Mouse (Mus musculus): Measurements from ENCODE around the gene Sema3a. TPM values are rescaled to one million over a fixed set of nuclear protein-coding genes. Genes with fewer than 3 reads are reported as not detected.

Gene Sema3a
- polyA plus RNA-seq, 1 experiment from 2014 or later, result 19.1 TPM

DNA sequence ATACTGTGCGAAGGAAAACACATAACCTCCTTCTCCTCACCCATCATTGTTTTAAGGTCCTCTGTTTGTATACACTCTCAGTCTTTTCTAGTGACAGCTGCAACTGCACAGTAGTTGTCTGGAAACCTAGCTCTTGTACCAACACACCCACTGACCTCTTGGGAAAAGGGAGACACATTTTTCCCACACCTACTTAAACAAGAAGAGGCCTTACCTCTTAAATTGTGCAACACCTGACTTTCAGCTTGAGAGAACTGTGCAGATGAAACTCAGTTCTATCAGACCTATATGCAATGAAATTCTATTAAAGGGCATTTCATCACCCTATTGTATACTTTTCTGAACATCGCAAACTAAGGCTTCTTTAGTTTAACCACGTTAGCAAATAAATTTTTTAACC lies 262.5 kb downstream of the Sema3a start:
- H3K4me1 ChIP-seq, result no peaks in the 10 kb centered on the region
- ATAC-seq (replicated peaks), result no peak
- no peak overlapping the region for H3K27ac ChIP-seq (replicated peaks)
- no peaks in the 10 kb centered on the region for H3K9me3 ChIP-seq
- no peaks in the 10 kb centered on the region for H3K27me3 ChIP-seq
- H3K4me3 ChIP-seq, result no peak overlapping the region
- no peaks in the 10 kb centered on the region for H3K36me3 ChIP-seq
- no peak overlapping the region for H3K4me2 ChIP-seq (replicated peaks)
- no peak overlapping the region for H3K9ac ChIP-seq (replicated peaks)
- 90% methylated on average over 3 of the region's 3 CpGs for WGBS

DNA sequence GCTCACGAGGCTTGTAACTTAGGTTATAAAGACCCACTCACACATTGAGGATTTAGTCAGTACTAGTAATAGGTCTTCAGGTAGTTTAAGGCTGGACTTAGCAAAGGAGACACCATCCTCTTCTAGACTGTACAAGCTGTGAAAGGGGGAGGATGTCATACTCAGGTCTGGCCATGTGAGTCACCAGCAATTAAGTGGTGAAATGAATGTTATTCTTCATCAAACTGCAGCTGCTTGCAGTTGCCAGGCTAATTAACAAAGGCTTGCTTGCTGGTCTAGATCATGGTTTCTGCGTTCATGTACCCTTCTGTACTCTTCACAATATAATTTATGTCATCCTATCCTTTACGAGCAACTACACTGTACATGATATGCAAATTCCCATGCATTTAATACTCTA lies 264.8 kb downstream of the Sema3a start:
- Histone ChIP-seq H3K27me3 (no peaks in the 10 kb centered on the region), H3K9ac (replicated peaks) (no peak overlapping the region), H3K27ac (replicated peaks) (no peak overlapping the region), H3K4me1 (peaks cover 11% of the 10 kb centered on the region; the same call in 1 of the 2 replicates), H3K4me2 (replicated peaks) (no peak overlapping the region), H3K9me3 (no peaks in the 10 kb centered on the region), H3K4me3 (no peak overlapping the region), H3K36me3 (no peaks in the 10 kb centered on the region)
- 79% methylated on average over 3 of the region's 3 CpGs for WGBS
- no peak for ATAC-seq (replicated peaks)

DNA sequence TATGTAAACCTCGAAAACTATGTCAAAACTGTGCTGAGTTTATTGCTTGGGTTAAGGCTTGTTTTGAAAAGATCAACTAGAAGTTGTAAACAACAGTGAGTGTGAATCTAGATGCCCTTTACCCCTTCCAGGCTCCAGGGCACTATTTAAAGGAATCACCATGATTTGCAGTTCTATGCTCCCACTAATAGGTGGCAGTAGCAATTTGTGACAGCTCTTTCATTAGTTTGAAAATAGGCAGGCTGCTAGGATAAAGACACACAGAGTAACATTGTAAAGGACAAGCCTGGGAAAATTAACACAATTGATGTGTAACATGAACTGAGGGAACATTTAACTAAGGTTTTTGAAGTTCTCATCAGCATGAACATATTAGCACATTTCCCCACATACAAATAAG lies 280.2 kb downstream of the Sema3a start:
- H3K4me2 ChIP-seq (replicated peaks), result no peak overlapping the region
- ATAC-seq (replicated peaks), result peak; percentile 39; the same call in 1 of the 2 replicates
- H3K36me3 ChIP-seq, result no peaks in the 10 kb centered on the region
- H3K9me3 ChIP-seq, result no peaks in the 10 kb centered on the region
- 10% methylated on average over 1 of the region's 1 CpGs for WGBS
- H3K4me1 ChIP-seq, result peaks cover 5% of the 10 kb centered on the region
- H3K9ac ChIP-seq (replicated peaks), result no peak overlapping the region
- H3K27me3 ChIP-seq, result no peaks in the 10 kb centered on the region
- H3K27ac ChIP-seq (replicated peaks), result no peak overlapping the region
- H3K4me3 ChIP-seq, result no peak overlapping the region

DNA sequence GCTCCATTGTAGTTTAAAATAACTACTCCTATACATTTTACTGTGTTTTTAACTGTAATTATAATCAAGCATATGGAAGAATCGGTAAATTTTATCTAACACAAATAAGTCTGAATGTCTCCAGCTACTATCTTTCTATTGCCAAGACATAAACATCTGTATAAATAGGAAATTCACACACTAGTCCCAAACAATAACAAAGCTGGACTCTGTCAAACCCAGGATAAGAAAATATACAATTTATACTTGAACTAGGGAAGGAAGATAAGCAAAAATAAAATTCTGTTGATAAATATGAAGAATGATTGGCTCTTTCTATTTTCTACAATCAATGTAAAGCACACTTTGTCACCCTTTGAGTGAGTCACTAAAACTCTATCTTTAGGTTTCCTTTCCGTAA lies 280.9 kb downstream of the Sema3a start:
- Histone ChIP-seq H3K4me1 (peaks cover 5% of the 10 kb centered on the region), H3K9ac (replicated peaks) (no peak overlapping the region), H3K4me3 (no peak overlapping the region), H3K9me3 (no peaks in the 10 kb centered on the region), H3K27ac (replicated peaks) (no peak overlapping the region), H3K27me3 (no peaks in the 10 kb centered on the region), H3K4me2 (replicated peaks) (no peak overlapping the region), H3K36me3 (no peaks in the 10 kb centered on the region)
- ATAC-seq (replicated peaks), result no peak
- 89% methylated on average over 2 of the region's 2 CpGs for WGBS

DNA sequence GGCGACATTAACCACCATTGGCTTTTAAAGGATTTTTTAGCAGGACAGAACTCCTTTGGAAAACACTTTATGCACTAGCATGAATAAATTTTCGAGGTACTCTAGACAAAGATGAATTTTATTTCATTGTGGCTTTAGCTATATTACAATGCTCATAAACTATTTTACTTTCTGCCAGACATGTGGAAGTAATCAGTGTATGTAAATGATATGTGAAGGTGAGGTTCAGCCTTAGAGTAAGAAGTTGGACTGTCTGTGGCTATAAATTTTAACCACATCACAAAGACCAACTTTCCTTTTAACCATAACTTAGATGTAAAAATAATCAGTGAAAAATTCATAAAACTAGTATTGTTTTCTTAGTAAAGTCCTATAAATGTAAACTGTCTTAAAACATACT lies 286.7 kb downstream of the Sema3a start:
- H3K4me2 ChIP-seq (replicated peaks), result no peak overlapping the region
- no peak overlapping the region for H3K9ac ChIP-seq (replicated peaks)
- ATAC-seq (replicated peaks), result no peak
- WGBS, result 80% methylated on average over 2 of the region's 2 CpGs
- H3K36me3 ChIP-seq, result no peaks in the 10 kb centered on the region; the same call in 1 of the 2 replicates
- peaks cover 4% of the 10 kb centered on the region for H3K4me1 ChIP-seq
- no peaks in the 10 kb centered on the region for H3K9me3 ChIP-seq
- no peak overlapping the region for H3K27ac ChIP-seq (replicated peaks)
- no peaks in the 10 kb centered on the region for H3K27me3 ChIP-seq
- no peak overlapping the region for H3K4me3 ChIP-seq

DNA sequence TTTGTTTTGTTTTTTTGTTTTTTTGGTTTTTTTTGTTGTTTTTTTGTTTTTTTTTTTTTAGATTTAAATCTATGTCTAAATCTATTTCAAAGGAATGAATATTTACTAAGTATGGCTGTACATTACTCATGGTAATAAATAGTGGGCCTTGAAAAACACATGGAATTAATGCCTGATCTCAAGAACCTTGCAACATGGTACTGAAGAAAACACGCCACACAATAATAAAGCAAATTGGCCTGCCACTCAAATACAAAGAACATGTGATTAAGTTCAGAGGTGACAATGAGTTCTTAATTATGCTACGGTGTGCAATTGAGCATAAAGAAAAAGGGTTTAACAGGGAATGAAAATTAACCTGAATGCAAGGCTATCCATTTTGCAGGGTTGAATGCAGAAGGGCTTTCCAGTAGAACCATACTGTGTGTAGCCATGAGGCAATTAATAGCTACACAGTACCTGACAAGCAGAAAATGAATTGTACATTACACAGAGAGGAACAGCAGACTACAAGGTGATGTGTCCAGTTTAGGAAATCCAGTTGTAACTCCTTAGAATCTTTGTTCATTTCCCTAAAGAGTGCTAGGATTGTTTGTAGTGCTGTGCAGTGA lies 288.8 kb downstream of the Sema3a start:
- WGBS, result 20% methylated on average over 2 of the region's 2 CpGs
- peak; percentile 80 for ATAC-seq (replicated peaks)

DNA sequence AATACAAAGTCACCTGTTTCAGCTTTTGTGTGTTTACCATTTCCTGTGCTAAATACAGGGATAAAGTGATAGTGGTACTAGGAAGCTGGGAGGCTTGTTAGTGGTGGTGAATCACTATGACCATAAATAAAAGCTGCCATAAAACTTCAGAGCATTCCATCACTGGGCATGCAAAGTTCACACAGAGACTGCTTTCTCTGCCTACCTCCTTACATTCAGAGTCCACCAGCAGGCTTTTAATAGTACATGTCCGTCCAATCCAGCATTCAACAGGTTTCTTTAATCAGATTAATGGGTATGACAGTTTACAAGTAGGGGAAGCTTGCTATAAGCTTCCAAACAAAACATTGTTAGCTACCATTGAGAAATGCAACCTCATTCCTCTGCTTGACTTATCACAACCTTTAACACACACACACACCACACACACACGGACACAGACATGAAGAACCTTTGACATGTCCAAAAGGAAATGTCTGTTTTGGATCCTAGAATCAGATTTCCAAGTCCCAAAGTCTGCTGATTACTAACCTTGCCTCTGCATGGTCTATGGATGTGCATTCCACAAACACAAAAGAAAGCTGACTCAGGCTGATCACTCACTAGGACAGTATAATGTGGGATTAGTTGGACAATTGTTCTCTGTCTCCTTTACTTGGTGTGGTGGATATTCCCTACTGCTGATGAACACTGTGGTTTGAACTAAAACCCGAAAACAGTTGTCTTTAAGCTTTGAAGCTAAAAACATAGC lies 291.9 kb downstream of the Sema3a start:
- no peaks in the 10 kb centered on the region for H3K9me3 ChIP-seq
- no peaks in the 10 kb centered on the region for H3K27me3 ChIP-seq
- no peak overlapping the region for H3K27ac ChIP-seq (replicated peaks)
- H3K4me1 ChIP-seq, result peaks cover 4% of the 10 kb centered on the region
- WGBS, result 21% methylated on average over 3 of the region's 3 CpGs
- ATAC-seq (replicated peaks), result no peak
- H3K4me2 ChIP-seq (replicated peaks), result no peak overlapping the region
- H3K9ac ChIP-seq (replicated peaks), result no peak overlapping the region
- no peak overlapping the region for H3K4me3 ChIP-seq
- no peaks in the 10 kb centered on the region; the same call in 1 of the 2 replicates for H3K36me3 ChIP-seq

More for the DNA sequence above, 288.8 kb downstream of the Sema3a start:
- Histone ChIP-seq H3K4me3 (no peak overlapping the region), H3K36me3 (no peaks in the 10 kb centered on the region; the same call in 1 of the 2 replicates), H3K4me1 (peaks cover 4% of the 10 kb centered on the region), H3K9ac (replicated peaks) (no peak overlapping the region), H3K4me2 (replicated peaks) (no peak overlapping the region), H3K9me3 (no peaks in the 10 kb centered on the region), H3K27ac (replicated peaks) (no peak overlapping the region), H3K27me3 (no peaks in the 10 kb centered on the region)

DNA sequence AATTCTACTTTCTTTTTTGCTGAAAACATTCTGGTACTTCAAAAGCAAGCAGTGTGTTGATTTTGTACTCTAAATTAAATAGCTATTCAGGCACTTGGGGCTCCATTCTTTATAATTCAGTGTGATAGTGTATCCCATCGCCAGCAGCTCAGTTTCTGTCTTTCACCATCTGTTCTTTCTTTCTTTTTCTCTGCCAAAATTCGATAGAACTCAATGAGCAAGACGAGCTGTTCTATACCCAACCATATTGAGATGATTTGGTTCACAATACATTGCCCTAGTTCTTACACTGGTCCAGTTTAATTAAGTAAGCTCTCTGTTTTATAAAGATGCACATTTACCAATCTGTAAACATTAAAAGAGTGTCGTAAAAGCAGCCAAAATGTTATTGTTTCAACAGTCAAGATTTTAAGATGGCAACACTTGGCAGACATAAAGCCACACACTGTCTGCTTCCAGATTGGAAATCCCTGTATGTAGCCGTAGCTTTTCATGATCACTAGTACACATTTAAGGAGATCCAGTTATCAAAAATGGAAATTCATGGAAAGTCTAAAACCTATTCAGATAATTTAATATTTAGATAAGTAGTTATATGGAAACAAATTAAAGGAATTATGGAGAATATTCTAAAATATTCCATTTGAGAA lies 296.2 kb downstream of the Sema3a start:
- peak; percentile 96 for ATAC-seq (replicated peaks)
- 19% methylated on average over 5 of the region's 5 CpGs for WGBS
- peak overlapping the region; percentile 76 for H3K27ac ChIP-seq (replicated peaks)
- H3K27me3 ChIP-seq, result no peaks in the 10 kb centered on the region
- H3K4me2 ChIP-seq (replicated peaks), result no peak overlapping the region
- H3K9ac ChIP-seq (replicated peaks), result no peak overlapping the region
- H3K9me3 ChIP-seq, result no peaks in the 10 kb centered on the region
- no peaks in the 10 kb centered on the region for H3K4me1 ChIP-seq
- no peak overlapping the region for H3K4me3 ChIP-seq
- no peaks in the 10 kb centered on the region for H3K36me3 ChIP-seq

DNA sequence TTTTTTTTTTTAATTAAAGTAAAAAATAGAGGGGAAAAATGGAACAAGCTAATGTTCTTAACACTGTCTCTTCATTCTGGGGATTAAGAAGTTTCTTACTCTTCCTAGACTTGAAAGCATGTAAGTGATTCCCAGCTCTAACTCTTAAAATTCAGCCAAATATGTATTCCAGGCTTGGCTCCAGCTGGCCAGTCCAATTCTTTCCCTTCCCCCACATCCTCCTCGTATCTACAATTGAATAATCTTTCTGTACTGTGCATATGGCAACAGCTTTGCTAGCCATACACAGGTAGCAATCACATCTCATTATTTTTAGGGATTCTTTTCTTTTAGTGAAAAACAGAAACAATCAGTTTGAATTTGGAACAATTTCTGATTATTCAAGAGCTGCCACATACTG lies 303.5 kb downstream of the Sema3a start:
- Histone ChIP-seq H3K4me1 (no peaks in the 10 kb centered on the region; the same call in 1 of the 2 replicates), H3K4me3 (no peak overlapping the region), H3K4me2 (replicated peaks) (no peak overlapping the region), H3K27ac (replicated peaks) (no peak overlapping the region), H3K36me3 (no peaks in the 10 kb centered on the region), H3K9ac (replicated peaks) (no peak overlapping the region), H3K27me3 (no peaks in the 10 kb centered on the region), H3K9me3 (no peaks in the 10 kb centered on the region)
- 30% methylated on average over 1 of the region's 1 CpGs for WGBS
- peak; percentile 58; the same call in 1 of the 2 replicates for ATAC-seq (replicated peaks)

DNA sequence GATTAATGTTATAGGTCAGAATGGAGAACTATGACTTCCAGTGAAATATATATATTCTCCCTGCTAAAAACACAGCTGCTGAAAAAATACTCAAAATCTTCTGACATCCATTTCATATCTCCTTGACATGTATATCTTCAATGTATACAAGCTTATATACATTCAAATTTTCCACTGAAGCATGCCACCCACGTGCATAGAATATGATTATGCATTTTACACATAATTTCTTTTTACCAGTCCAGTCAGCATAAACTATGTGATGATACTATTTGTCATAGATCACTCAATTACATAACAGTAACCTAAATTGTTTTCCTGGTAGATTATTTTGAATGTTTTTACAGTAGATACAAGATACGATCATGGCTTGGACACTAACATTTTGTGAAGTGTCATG lies 306.6 kb downstream of the Sema3a start:
- no peak for ATAC-seq (replicated peaks)
- 88% methylated on average over 2 of the region's 2 CpGs for WGBS
- no peaks in the 10 kb centered on the region; the same call in 1 of the 2 replicates for H3K4me1 ChIP-seq

DNA sequence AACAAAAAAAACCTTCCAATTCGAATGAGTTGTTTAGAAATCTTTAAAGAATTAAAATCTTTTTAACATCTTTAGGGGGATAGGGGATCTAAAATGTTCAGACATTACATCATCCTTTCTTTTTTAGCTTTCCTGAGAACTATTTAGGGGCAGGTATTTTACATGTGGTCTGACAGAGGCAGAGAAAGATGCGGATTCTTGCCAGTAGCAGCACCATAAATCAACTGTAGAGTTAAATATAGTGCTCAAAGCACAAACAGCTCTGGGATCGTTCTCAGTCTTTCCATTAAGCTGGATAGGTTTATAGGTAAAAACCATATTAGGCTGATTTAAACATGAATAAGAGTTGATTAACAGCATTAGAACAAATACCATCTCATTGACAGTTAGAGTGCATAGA lies 307.4 kb downstream of the Sema3a start:
- no peak overlapping the region for H3K9ac ChIP-seq (replicated peaks)
- no peaks in the 10 kb centered on the region; the same call in 1 of the 2 replicates for H3K4me1 ChIP-seq
- no peaks in the 10 kb centered on the region for H3K36me3 ChIP-seq
- H3K27ac ChIP-seq (replicated peaks), result no peak overlapping the region
- no peaks in the 10 kb centered on the region for H3K27me3 ChIP-seq
- H3K4me2 ChIP-seq (replicated peaks), result no peak overlapping the region
- 73% methylated on average over 3 of the region's 3 CpGs for WGBS
- no peaks in the 10 kb centered on the region for H3K9me3 ChIP-seq
- no peak overlapping the region for H3K4me3 ChIP-seq
- no peak for ATAC-seq (replicated peaks)

More for the DNA sequence above, 306.6 kb downstream of the Sema3a start:
- Histone ChIP-seq H3K4me2 (replicated peaks) (no peak overlapping the region), H3K9ac (replicated peaks) (no peak overlapping the region), H3K27ac (replicated peaks) (no peak overlapping the region), H3K36me3 (no peaks in the 10 kb centered on the region), H3K9me3 (no peaks in the 10 kb centered on the region), H3K4me3 (no peak overlapping the region), H3K27me3 (no peaks in the 10 kb centered on the region)

DNA sequence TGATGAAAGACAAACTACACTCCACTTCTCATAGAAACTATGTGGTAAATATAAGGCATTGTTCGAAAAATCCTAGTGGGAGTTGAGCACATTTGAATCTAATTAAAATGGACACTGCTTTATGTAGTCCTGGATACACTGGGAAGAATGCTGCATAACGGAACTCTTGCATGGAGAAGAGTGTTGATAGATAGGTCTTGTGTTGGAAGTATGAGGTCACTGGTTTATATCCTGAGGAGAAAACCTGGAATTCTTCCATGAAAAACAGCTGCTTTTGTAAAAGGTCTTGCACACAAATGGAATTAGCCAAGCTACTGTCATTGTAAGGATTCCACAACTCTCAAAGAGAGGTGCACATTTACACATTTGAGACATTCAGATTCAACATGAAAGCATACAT lies 308.1 kb downstream of the Sema3a start:
- Histone ChIP-seq H3K36me3 (no peaks in the 10 kb centered on the region), H3K4me3 (no peak overlapping the region), H3K27ac (replicated peaks) (no peak overlapping the region), H3K27me3 (no peaks in the 10 kb centered on the region), H3K4me1 (no peaks in the 10 kb centered on the region; the same call in 1 of the 2 replicates), H3K9me3 (no peaks in the 10 kb centered on the region), H3K9ac (replicated peaks) (no peak overlapping the region), H3K4me2 (replicated peaks) (no peak overlapping the region)
- ATAC-seq (replicated peaks), result no peak
- WGBS, result 59% methylated on average over 2 of the region's 2 CpGs
